Mouse (Mus musculus): ENCODE results near the gene Gm42957.

- TF ChIP-seq CTCF (IDR thresholded peaks at IDR 0.05; ENCODE audit: low read depth) = no peak
- TF ChIP-seq EP300 (IDR thresholded peaks at IDR 0.05; ENCODE audit: low read depth) = no peak
Observed at GRCm38 (mm10) chr3:96701003-96701402, 65.7 kb downstream of the Gm42957 start.

Data from liver, postnatal 0 days (tissue).